Mouse (Mus musculus) gonadal fat pad, adult 2 months (tissue): ENCODE measurements around the gene Snrk. TPM values are rescaled to one million over a fixed set of nuclear protein-coding genes. Genes with fewer than 3 reads are reported as not detected.

Experiments
- DNase-seq: peaks from one replicate; pipeline ENCODE4 v3.0.0-alpha.2; 2012; ENCODE audit warnings: low read depth
- polyA plus RNA-seq: library from polyadenylated mRNA; depleted of rRNA; stranded (reverse); fragments of >200 nt; gene quantifications from 2 replicates; pipeline ENCODE4 v1.2.3, GENCODE M21; 2012

Gene Snrk
- polyA plus RNA-seq, 1 experiment: 86.3 TPM

- no peak for DNase-seq
Measured at GRCm38 (mm10) chr9:122180105-122180504, 63.0 kb downstream of the Snrk start.

- DNase-seq: no peak
Measured at GRCm38 (mm10) chr9:122183074-122183473, 66.0 kb downstream of the Snrk start.

GRCm38 (mm10) chr9:122184329-122184728 lies 67.3 kb downstream of the Snrk start:
- no peak for DNase-seq

DNA sequence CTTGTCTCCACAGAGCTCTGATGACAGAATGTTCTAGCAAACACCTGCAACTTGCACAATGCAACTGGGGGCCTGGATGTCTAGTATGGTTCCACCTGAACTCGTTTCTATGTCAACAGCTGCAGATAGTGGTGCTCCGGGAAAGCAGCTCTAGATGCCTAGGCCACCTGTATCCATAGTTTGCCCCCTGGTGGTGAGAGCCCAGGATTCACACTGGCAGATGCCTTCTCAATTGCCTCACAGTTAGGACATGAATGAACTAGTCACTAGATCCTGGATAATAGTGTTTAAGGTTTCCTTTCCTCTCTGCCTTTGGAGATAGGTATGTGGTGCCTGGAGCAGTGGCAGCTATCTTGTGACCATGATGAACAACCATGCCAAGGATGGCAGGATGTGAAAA lies 68.0 kb downstream of the Snrk start:
- peak; percentile 37 for DNase-seq

GRCm38 (mm10) chr9:122185953-122186352 lies 68.9 kb downstream of the Snrk start:
- DNase-seq: no peak

DNA sequence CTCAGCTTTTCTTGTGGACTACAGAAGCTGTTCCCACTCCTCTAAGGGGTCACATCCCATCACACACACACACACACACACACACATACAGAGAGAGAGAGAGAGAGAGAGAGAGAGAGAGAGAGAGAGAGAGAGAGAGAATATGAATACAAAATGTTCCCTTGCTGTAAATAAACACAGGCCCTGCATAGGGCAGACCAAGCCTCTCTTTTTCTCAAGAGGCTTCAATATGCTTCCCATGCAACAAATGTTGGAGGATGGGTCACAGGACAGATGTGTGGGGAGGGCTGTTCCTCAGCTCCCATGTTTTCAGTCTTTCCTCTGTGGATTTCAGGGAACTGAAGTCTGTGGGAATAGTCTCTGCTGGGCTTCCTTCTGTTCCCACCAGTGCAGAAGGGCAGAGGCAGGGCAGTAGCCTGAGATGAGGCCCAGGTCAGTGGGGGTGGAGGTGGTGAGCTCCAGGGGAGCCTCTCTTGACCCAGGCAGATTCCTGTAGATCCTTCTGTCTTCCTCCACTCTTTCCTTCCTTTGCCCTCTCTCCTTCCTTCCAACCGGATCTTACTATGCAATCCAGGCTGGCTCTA lies 69.7 kb downstream of the Snrk start:
- DNase-seq: no peak

DNA sequence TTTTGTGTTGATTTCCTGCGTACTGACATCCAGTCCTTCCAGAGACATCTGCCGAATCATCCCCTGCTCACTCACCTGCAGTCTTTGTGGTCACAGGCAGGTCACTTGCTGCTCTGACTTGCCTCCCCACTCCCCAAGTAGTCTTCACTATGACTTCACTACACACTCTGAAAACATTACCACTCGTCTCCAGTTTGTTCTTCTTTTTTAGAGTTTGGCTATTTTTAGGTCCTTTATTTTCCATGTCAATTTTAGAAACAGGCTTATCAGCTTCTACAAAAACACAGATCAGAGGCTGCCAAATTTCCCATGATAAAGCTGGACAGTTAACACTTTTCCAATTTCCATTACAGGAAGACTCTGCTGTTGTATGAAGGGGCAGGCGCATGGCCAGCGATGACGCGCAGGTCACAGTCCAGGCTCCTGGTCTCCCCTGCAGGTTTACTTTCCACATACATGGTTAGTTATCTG lies 70.4 kb downstream of the Snrk start:
- no peak for DNase-seq

DNA sequence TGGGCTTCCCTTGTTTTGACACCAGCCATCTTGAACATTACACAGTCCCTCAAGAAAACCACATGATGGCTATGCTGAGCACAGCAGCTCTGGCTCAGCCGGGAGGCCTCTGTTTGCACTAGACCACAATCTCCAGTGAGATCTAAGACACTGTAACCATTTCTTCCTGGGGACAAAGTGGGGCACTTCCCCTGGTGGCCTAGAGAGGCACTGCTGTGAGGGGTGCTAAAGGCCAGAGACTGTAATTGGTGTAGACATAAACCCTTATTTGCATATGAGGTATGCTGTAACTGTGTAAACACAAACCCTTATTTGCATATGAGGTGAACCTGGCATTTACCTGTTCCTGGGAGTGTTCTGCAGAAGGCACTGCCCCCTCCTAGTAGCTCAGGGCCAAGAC lies 71.7 kb downstream of the Snrk start:
- DNase-seq: no peak

- DNase-seq: no peak
Measured at GRCm38 (mm10) chr9:122193361-122193760, 76.3 kb downstream of the Snrk start.

GRCm38 (mm10) chr9:122193823-122194222 lies 76.8 kb downstream of the Snrk start:
- no peak for DNase-seq

- peak; percentile 17 for DNase-seq
Measured at GRCm38 (mm10) chr9:122195042-122195682, 78.1 kb downstream of the Snrk start.

- DNase-seq: no peak
Measured at GRCm38 (mm10) chr9:122197021-122197420, 80.0 kb downstream of the Snrk start.

- DNase-seq: no peak
Measured at GRCm38 (mm10) chr9:122198621-122199020, 81.6 kb downstream of the Snrk start.

GRCm38 (mm10) chr9:122199253-122199652 lies 82.2 kb downstream of the Snrk start:
- DNase-seq: no peak

GRCm38 (mm10) chr9:122204508-122204907 lies 87.4 kb downstream of the Snrk start:
- no peak for DNase-seq

GRCm38 (mm10) chr9:122205543-122206200 lies 88.6 kb downstream of the Snrk start:
- DNase-seq: no peak

DNA sequence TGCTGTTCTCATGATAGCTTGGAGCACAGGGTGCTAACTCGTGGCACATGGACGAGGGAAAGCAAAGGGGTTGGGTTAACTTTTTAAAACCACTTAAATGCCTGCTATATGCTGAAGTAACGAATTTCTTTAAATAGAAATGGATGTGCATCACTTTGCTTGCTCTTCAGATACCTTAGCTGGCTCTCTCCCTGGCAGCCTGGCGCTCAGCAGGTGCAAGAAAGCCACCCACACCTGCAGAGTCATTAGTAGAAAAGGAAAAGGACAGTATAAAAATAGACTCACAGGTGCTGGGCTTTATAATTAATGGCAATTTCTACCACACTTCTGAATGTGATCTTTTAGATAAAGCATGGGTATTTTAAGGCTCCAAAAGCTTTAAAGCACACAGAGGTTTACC lies 91.2 kb downstream of the Snrk start:
- no peak for DNase-seq

DNA sequence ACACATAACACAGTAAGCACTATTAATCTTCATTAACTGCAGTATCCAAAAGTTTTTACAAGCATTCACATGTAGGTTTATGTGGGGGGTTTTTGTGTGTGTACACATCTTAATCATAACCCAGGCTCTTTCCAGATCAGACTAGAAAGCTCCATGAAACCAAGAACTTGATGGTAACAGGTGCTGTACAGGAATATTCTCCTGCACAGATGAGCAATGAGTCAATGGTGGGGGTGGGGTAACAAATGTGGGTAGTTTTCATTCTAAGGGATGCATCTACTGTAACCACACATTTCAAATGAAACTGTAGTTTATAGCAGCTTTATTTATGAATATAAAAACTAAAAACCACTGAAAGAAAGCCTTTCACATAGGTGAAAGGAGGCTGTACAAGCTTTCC lies 98.1 kb downstream of the Snrk start:
- no peak for DNase-seq

GRCm38 (mm10) chr9:122216945-122217529 lies 100.0 kb downstream of the Snrk start:
- no peak for DNase-seq
